Mouse (Mus musculus) kidney, postnatal 14 days (tissue): Measurements from ENCODE around the gene Sidt1.
A peak's percentile ranks its signal among the peaks of the same experiment; 100 is the strongest.

Experiments
- DNase-seq: peaks from one replicate; pipeline ENCODE4 v3.0.0; 2022; ENCODE audit warnings: mixed read lengths

Sidt1 gene

GRCm38 (mm10) chr16:44332861-44333284, at the start of gene Sidt1:
Gene Sidt1 (minus strand): TSS chr16:44333196.
- no peak for DNase-seq

DNA sequence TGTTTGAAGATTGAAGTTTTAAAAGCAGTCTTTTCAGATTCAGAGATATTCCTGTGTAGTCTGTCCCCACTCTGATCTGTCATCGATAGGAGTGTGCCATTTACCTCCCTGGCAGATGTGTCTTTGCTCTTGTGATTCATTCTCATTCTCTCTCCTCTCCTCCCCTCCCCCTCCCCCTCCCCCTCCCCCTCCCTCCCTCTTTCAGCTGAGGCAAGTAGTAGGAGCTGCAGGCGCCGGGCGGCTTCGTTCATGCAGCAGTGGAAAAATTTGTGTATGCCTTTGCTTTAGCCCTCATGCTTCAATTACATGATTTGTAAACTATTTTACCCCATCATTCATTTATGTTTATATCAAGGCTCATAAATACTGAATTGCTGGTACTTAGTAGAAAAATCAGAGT, 48.6 kb upstream of the Sidt1 start:
- DNase-seq = no peak

DNA sequence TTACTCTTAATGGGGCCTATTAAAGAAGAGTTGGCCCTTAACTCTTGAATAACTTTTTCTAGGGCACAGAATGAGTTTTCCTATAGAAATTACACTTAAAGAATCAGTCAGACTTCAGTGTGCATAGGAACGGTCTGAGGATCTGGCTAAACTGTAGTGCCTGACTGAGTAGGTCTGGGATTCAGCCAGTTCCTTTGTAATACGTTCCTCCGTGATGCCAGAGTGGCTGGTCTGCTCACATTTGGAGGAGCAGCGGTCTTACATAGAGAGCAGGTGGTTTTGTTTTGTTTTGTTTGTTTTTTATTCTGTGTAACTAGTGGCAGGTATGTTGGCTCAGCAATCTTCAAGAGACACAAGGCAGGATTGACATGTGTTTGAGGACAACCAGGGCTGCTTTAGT, 47.0 kb upstream of the Sidt1 start:
- DNase-seq = no peak

DNA sequence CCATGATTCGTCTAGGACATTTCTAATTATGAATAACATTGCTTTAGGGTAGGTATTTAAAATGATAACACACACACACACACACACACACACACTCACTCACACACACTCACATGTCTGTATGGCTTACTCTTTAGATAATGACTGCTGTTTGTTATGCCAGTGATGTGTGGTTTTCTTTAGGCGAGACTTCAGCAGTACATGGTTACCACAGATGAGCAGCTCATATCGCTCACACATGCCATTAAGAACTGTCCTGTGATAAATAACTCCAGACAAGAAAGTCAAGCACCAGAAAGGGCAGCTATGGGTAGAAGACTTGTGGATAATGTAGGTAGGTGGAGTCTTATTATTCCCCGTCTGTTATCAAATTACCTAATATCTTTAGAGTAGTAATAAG, 42.5 kb upstream of the Sidt1 start:
- DNase-seq = no peak

- DNase-seq = no peak
Observed at GRCm38 (mm10) chr16:44365522-44365921, 32.5 kb upstream of the Sidt1 start.

DNA sequence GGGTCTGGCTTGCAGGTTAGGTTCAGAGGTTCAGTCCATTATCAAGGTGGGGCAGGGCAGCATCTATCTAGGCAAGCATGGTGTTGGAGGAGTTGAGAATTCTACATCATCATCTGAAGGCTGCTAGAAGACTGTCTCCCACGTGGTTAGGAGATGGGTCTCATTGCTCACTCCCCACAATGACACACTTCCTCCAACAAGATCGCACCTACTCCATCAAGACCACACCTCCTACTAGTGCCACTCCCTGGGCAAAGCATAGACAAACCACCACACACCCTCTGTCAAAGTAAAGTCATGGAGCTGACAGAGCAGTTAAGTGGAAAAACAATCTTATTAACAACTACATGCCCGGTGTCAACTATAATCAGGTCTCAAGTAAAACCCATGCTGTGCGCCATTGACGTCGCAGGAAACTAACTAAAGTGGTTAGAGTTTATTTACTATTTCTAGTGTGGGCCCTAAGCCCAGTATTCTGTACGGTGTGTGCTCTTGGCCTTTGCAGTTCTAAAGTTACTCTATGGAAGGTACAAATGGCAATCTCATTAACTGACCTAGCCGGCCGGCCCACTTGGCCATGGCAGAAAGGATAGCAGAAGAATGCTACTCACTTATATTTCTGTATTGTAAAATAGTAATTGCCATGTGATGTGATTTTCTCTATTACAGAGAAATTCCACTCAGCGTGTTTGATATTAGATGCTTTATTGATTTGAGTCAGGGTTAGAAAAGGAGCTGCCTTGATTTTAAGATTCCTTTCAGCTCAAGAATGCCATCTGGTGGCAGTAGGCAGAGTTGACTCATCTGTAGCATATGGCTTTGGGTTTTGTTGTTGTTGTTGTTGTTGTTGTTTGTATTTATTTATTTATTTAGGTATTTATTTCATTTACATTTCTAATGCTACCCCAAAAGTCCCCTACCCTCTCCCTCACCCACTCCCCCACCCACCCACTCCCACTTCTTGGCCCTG, 29.2 kb upstream of the Sidt1 start:
- DNase-seq = peak; percentile 48

GRCm38 (mm10) chr16:44357571-44358268, 24.7 kb upstream of the Sidt1 start:
- DNase-seq = peak; percentile 51

GRCm38 (mm10) chr16:44356291-44356690, 23.3 kb upstream of the Sidt1 start:
- DNase-seq = no peak

DNA sequence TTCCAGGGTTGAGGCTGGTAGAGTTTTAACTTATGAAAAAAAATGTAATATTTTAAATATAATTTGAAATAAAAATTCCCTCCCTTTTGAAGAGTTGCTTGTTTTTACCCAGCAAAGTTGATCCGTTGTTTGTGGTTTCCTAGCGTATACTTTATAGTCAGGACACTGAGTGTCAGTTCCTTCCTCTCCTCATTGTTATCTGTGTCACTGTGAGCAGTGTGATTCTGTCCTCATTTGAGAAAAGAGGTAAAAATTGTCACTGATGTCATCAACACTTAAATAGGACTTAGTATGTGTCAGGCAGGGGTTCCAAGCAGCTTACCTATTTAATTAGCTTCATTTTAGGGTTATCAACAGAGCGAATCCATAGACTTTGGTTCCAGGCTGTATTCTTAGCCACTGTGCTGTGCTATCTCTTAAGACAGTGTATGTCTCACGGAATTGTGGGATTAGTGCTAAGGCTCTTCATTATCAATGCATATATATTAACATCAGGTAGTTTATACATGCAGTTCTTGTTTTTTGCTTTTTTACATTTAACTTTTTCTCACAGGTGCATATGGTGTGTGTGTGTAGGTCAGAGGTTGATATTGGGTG, 16.9 kb upstream of the Sidt1 start:
- DNase-seq = no peak

- peak; percentile 98 for DNase-seq
Observed at GRCm38 (mm10) chr16:44347071-44347901, 14.3 kb upstream of the Sidt1 start, which contains the start of gene Spice1. Gene Spice1 (plus strand): TSS chr16:44347121.

GRCm38 (mm10) chr16:44337541-44337940, 4.5 kb upstream of the Sidt1 start:
- DNase-seq = no peak

DNA sequence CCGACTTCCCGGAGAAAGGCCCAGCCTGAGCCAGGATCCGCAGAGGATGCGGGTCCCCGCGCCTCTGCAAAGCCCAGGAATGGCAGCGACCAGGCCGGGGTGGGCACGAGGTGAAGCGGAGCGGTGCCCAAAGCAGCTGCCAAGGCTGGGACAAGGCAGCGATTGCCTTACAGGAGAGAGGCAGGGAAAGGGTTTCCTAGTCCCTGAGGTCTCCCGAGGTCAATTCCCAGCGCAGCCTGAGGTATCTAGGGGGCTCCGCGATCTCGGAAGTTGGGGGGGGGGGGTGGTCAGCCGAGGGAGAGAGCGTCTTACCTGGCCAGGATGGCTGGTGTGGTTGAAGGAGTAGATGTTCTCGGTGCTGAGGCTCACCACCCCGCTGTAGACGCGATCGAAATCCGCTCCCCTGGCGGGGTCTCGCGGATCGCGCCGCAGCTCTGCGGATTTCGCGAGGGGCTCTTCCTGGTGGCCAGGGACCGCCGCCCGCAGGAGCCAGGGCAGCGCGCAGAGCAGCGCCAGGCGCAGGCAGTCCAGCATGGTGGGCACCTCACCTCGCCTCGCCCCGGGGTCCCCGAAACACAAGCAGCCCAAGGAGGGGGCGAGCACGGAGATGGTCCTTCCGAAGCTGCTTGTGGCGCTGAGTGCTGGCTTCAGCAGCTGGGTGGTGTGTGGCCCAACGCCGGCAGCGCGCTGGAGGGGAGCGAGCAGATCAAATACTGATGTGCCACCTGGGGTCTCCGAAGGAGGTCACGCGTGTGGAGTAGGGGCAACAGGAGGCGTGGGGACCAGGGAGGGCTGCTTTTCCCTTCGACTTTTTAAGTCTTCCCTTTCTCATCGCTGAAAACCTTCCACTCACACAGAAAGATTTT, 768 bp downstream of the Sidt1 start:
- DNase-seq = peak; percentile 11

GRCm38 (mm10) chr16:44331671-44331994, 1.4 kb downstream of the Sidt1 start:
- DNase-seq = no peak

GRCm38 (mm10) chr16:44331154-44331553, 1.8 kb downstream of the Sidt1 start:
- DNase-seq = no peak

- DNase-seq = no peak
Observed at GRCm38 (mm10) chr16:44330657-44331056, 2.3 kb downstream of the Sidt1 start.

DNA sequence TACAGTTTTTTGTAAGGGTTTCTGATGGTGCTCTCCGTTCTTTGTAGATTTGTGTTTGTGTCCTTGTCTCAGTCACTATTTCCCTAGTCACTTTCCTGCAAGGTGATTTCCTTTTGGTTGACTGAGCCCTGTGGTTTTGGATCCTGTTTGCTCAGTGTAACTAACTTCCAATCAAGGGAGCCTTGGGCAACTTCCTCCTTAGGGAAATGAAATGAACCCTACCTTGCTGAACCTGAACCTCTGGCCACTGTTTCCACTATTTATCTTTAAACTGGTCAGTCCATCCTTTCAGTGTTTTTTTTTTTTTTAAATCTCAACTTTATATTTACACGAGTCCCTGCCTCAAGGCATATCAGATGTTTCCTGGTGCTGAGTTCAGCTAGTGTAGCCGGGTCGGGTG, 4.4 kb downstream of the Sidt1 start:
- no peak for DNase-seq

- no peak for DNase-seq
Observed at GRCm38 (mm10) chr16:44320232-44320631, 12.8 kb downstream of the Sidt1 start.

DNA sequence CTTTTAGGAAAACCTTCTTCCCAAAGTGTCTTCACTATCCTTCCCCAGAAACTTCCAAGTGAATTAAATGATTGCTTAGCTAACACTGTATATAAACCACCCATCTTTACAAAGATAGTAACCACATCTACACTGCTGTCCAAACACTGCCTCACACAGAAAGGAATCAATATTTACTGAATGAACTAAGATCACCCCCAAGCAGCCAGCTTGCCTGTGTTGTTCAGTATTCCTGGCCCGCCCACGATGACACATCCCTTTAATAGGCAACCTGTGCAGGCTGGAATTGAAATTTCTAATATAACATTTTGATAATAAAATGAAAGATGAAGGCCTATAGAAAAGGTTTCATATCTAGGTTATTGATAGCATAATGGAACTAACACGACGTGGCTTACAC, 16.6 kb downstream of the Sidt1 start:
- DNase-seq = no peak

- no peak for DNase-seq
Observed at GRCm38 (mm10) chr16:44313422-44313821, 19.6 kb downstream of the Sidt1 start.

DNA sequence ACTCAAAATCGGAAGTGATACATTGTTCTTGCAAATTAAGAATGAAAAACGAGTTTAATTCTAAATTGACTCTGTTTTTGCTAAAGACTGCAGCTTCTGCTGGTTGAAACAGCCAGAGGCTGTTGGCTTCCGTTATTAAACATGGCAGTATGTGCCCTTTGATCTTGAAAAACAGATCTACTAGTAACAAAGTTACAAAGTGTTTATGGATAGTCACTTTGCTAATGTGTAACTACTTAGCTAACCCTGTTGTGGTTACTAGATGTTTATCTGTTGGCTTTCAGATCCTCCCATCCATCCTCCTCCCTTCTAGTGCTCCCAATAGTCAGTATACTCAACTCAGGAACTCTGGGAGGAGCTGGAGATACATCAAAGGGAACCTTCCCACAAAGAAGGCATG, 27.4 kb downstream of the Sidt1 start:
- no peak for DNase-seq

GRCm38 (mm10) chr16:44303822-44304221, 29.2 kb downstream of the Sidt1 start:
- DNase-seq = no peak
